Mouse (Mus musculus): ENCODE data around the gene Bcl7a.

DNA sequence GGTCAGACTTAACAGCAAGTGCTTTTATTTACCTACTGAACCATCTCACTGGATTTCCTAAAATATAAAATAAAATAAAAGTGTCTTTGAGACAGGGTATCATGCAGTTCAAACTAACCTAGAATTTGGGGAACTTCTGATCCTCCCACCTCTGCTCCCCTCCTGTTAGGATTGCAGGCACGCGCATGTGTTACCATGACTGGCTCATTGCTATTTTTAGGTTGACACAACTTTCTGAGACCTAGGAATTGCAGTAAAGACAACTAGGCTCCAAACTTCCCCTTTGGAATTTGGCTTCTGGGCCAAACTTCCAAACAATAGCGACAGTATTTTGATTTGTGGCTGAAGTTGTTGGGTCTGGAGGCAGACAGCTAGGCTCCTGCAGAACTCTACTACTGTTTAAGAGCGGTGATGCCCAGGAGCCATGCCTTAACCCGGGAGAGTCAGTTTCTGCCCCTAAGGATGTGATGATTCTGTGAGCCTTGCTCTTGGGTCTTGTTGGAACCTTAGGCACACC is 50.2 kb downstream of the Bcl7a start:
- TF ChIP-seq POLR2A (IDR thresholded peaks at IDR 0.05; ENCODE audit: borderline replicate concordance, extremely low read depth, low read depth, low read length), result no peak
- no peak for TF ChIP-seq CTCF (IDR thresholded peaks at IDR 0.05; ENCODE audit: insufficient read depth, low read length)

Measured in lung, adult 2 months (tissue).